Mouse (Mus musculus) bone marrow macrophage, adult 2 months (primary cell): ENCODE measurements around the gene Slit3.

ENCODE experiments used
- CTCF ChIP-seq: IDR thresholded peaks from 2 replicates; pipeline ENCODE4 v1.5.1; 2012; ENCODE audit warnings: low read depth, mild to moderate bottlenecking, low read length, moderate library complexity
- POLR2A ChIP-seq: IDR thresholded peaks from 2 replicates; pipeline ENCODE4 v1.6.1; 2012; ENCODE audit warnings: mild to moderate bottlenecking, low read depth, low read length, borderline replicate concordance

DNA sequence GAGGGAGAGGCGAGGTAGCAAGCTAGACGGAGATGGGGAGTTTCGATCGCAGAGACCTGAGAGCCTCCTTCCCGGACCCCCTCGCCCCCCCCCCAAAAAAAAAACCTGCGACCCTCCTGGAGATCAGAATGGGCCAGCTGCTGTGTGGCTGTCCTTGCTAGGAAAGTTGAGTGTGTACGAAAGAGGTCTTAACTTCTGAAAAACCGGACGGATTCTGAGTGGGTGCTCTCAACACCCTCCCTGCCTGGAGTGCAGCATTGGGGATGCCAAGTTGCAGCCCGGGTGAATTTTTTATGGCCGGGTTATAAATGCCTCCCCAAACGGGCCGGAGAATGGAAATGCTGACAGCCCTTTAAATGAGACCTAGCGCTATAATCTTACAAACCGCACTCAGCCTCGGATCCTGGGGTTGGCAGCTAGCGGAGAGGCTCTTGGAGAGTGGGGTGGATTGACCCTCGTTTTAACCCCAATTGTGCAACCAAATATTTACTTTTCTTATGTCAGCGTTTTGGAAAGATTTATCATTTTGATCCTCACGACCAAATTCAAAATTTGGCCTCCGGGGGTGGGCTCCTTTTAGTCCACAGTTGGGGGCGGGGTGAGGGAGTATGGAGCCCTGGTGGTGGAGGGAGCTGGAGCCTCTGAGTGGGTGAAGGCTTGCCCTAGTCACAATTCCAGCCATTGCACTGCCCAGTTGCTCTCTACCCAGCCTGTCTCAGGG lies 1.2 kb downstream of the Slit3 start:
- no peak for TF ChIP-seq POLR2A
- no peak for TF ChIP-seq CTCF
